Mouse (Mus musculus) skeletal muscle tissue, adult 2 months (tissue): ENCODE results near the gene Aebp1.

ENCODE experiments used
- DNase-seq: peaks from one replicate; pipeline ENCODE4 v3.0.0-alpha.2; 2012; ENCODE audit warnings: low read depth, low spot score

Gene Aebp1

DNA sequence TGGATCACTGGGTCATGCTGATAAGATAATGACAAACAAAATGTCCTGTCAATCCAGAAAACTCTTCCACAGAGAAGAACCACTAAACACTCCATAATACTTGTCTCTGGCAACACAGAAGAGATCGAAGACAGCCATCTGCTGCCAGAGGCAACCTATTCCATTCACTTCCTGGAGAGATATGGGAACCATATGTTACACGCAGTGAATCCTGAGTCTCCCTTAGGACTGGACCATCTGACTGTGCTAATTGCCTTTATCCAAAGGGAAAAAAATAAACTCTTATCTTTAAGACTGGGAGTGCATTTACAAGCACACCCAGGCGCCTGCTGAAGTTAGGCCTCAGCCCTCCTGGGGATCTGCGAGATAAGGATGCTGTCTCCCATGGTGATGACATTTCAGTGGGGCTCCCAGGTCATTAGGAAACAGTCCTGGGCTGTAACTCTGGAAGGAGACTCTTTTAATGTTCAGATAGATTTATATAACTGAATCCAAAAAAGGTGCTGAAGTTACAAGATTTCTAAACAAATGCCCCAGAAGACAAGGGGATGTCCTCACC is 31.1 kb downstream of the Aebp1 start:
- DNase-seq = no peak

GRCm38 (mm10) chr11:5893807-5894206 is 32.1 kb downstream of the Aebp1 start:
- DNase-seq = no peak

- no peak for DNase-seq
Observed at GRCm38 (mm10) chr11:5897230-5897629, 35.5 kb downstream of the Aebp1 start.

DNA sequence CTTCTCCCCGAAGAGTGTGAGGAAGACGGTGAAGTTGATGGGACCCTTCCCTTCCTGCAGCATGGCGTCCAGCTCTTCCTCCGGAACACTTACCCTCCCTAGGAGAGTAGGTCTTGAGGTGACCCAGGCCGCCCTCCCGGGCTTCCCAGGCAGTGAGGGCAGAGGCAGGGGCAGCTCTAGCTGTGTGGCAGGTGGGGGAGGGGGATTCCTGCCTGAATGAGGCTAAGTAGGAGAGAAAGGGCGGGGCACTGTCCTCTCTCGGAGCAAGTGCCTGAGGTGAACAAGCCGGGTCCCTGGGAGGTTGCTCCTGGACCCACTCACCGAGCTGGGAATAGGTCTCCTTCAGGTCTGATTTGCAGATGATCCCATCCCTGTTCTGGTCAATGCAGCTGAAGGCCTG is 36.1 kb downstream of the Aebp1 start:
- DNase-seq = no peak

- no peak for DNase-seq
Observed at GRCm38 (mm10) chr11:5898531-5898930, 36.8 kb downstream of the Aebp1 start, which contains the start of gene Myl7. Gene Myl7 (minus strand): TSS chr11:5898782.

GRCm38 (mm10) chr11:5899286-5899685 is 37.5 kb downstream of the Aebp1 start:
- DNase-seq = no peak

DNA sequence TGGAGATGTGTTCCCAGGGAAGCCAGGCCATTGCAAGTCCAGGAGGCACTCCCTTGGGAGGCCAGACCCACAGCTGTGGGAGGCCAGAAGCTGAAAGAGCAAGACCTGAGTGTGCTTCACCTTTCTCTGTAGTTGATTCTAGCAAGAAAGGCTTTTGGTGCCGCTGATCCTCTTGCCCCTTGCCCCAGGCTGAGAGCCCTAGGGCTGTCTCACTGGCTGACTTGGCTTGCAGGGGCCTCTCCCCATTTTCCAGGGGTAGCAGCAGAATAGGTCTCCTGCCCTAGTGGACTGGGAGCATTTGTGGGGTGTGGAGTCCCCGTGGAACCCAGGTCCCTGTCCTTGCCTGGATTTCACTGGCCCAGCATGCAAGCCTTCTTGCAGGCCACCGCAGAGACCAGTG is 39.6 kb downstream of the Aebp1 start:
- DNase-seq = no peak

DNA sequence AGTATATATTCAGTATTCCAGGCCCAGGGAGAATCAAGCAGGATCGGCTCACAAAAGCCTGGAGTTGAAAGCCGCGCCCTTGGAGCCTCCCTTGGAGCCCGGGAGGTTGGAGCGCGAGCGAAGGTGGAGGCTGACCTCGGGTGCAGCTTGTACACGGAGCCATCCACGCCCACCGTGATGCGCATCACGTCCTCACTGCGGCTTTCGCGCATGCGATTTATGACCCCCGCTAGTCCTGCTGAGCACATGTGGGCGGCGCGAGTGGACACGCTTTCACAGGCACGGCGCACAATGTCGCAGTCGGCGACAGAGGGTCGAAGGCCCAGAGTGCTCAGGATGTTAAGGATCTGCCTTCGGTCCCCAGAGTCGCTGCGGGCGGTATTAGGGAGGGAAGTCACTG is 40.2 kb downstream of the Aebp1 start:
- no peak for DNase-seq

DNA sequence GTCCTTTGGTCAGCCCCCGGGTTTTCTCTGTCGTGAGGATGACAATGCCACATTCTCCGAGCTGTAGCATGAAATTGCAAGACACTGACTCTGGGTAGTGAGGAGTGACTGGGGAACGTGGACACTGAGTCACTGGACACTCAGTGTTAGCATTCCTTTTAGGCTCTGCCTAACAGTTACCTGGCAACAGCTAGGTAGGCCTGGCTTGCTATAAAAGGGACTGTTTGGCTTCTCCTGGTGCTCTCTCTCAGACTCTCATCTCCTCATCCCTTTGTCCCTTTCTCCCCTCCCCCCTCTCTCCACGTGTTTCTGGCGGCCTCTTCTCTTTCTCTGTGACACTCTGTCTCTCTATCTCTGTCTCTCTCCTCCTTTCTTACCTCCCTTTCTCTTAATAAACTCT is 40.6 kb downstream of the Aebp1 start:
- DNase-seq = no peak

GRCm38 (mm10) chr11:5903844-5904243 is 42.1 kb downstream of the Aebp1 start:
- no peak for DNase-seq

- no peak for DNase-seq
Observed at GRCm38 (mm10) chr11:5904357-5904756, 42.6 kb downstream of the Aebp1 start.

- no peak for DNase-seq
Observed at GRCm38 (mm10) chr11:5904871-5905270, 43.1 kb downstream of the Aebp1 start.

DNA sequence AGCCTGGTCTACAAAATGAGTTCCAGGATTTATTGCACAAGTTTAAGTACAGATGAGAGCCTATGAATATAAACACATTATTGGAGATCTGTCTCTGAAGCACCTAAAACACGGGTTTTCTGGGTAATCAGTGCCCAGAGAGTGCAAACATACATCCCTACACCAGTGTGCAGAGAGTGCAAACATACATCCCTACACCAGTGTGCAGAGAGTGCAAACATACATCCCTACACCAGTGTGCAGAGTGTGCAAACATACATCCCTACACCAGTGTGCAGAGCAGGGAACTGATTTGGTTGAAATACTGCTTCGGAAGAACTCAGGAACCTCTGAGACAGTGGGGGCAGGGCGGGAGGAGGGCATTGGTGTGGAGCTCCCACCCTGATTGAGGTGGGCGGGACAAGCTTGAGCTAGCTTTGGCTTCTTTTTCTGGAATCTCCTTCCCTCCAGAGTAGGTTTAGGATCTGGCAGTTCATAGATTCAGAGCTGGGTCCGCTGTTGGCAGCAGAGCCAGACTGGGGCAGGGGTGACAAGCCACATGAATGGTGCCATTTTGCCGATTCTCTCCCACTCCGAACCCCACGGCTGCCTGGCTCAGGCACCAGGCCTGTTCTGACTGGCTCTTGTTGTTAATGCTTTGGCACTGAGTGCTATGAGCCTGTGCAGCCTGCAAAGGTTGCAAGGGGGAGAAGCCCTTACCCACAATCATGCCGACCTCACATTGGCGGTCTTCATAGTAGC is 44.2 kb downstream of the Aebp1 start:
- DNase-seq = no peak

DNA sequence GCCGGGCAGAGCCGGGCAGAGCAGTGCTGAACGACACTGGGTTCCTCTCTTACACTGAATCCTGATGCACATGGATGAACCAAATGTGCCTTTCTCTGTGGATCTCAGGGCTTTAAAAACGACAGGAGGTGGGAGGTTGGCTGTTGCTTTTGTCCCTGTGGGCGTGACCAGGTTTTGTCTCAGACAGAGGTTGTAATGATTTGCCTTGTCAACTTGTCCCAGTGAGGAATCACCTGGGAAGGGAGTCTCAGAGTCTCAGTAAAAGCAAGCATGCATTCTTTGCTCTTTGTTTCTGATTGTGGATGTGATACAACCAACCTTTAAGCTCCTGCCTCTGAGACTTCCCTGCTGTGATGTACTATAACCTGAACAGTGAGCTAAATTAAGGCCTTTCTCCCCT is 45.3 kb downstream of the Aebp1 start:
- no peak for DNase-seq

DNA sequence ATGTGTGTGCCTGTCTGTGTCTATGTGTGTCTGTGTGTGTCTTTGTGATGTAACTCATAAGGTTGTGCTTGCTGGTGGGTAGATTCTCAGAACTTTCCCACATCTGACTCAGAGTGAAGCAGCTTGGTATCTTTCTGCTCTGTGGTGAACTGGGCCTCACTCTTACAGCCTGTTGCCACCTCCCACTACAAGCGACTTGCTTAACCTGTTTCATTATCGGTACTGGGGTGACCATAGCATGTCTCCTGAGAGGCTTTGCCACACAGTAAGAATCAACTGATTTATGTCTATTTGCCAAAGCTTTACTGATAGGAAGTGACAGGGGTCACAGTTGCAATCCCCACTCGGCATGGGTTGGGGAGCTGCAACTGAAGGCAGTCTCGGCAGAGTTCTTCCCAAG is 46.9 kb downstream of the Aebp1 start:
- no peak for DNase-seq

- peak; percentile 45 for DNase-seq
Observed at GRCm38 (mm10) chr11:5912635-5913034, 50.9 kb downstream of the Aebp1 start.

DNA sequence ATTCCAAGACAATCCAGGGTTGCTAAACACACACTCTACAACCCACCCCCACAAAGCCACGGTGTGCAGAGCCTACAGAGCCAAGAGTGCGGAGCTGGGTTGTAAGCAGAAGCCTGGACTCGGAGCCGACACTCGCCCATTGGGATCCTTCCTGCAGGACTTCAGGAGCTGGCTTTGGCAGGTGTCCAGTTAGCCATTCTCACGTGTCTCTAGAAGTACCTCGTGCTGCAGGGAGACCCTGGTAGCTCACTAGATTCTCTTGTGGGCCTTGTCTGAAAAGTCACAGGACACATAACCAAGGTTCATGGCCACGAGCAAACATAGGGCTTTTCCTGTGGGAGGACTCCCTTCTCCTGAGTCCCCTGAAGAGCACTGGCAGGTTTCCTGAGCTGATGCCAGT is 51.5 kb downstream of the Aebp1 start:
- no peak for DNase-seq

DNA sequence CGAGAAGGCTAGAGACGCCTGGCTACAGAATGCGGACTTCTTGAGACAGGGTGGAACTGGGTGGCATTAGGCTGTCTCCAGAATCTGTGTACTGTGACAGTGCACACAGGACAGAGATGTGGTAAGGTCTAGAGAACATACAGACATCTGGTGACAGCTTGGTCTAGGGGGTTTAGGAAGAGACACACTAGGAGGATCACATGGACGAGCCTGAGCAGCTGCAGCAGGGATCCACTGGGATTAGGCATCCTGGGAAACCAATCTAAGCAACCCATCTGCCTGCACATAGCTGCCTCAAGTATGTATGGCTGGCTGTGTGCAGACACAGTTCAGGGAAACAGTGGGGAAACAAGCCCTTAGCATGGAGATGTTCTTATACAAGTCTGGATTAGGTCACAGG is 52.2 kb downstream of the Aebp1 start:
- DNase-seq = no peak

GRCm38 (mm10) chr11:5914940-5915339 is 53.2 kb downstream of the Aebp1 start:
- DNase-seq = peak; percentile 50

- DNase-seq = peak; percentile 93
Observed at GRCm38 (mm10) chr11:5915429-5916177, 53.9 kb downstream of the Aebp1 start.

GRCm38 (mm10) chr11:5916178-5916548 is 54.4 kb downstream of the Aebp1 start:
- no peak for DNase-seq

GRCm38 (mm10) chr11:5918111-5918510 is 56.4 kb downstream of the Aebp1 start:
- DNase-seq = no peak

GRCm38 (mm10) chr11:5919606-5920005 is 57.9 kb downstream of the Aebp1 start:
- no peak for DNase-seq
